Mouse (Mus musculus) thymus, postnatal 36 days (tissue): ENCODE results near the gene Rnase11.

ENCODE experiments used
- DNase-seq, 2 experiments: peaks; one replicate each; pipeline ENCODE4 v3.0.0; 2022; ENCODE audit warnings: mixed read lengths in 2 of 2

Rnase11 gene

DNA sequence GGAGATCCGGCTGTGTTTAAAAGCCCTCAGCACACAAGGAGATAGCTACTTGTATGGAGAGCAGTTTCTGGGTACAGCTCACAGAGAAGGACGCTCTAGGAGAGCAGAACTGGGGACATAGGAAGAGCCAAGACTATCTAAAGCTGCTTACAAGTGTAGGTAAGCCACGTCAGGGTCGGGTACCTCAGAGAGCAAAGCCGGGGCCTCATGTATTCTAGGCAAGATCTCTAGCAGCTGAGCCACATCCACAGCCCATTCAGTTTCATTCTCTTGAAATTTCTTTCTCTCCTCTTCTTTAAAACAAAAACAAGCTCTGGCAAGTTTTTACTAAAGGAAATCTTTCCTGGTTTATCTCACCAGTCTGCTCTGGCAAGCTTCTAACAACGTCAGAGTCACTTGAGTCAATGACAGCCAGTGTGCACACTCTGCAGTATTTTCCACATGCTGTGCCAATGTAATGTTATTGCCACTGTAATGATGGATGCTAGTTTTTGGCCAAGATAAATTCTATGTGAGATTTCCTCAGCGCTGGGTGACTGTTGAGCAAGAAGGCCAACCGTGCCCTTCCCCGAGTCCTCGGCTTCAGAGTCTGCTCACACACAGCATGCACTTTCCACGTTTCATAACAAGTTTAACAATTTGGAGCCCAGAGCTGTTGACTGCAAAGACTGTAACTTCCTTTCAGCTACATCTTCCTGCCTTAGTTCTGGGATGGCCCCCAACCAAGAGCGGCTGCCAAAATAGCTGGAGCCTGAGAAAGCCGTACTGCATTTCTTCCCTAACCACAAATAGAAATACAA, 41.8 kb downstream of the Rnase11 start:
- no peak for DNase-seq

DNA sequence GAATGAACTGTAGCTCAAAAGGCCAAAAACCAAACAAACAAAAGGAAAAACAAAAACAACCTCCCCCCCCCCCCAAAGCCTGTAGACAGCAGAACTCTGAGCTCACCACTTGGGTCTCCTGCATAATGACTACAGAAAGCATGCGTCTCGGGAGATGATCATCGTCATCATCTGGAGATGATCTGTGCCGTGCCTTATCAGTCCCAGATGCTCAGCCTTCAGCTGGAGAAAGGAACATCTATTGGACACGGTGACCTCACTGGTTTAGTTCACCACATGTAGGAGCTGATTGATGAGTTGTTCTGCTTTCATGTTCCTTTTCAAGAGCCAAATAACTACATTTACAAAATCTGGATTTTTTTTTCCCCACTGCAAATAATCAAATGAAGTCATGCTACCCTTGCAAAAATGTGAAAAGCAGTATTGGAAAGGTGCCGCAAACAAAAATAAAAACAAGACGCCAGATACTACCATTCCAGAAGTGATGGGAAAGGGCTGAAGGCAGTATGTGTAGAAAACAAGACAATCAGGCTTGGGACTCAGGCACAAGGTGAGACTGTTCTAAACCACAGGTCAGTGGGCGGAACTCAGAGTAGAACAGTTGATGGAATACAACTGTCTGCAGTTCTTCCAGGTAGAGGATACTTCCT, 42.7 kb downstream of the Rnase11 start, which contains the start of gene Rnase10:
TSS of gene Rnase10 (plus strand) at position 600 of the 650 bp plus-strand sequence.
- DNase-seq: no peak
